Mouse (Mus musculus) neural tube, embryonic 14.5 days (tissue): Measurements from ENCODE around the gene Olfr582. TPM values are rescaled to one million over a fixed set of nuclear protein-coding genes. Genes with fewer than 3 reads are reported as not detected.

Experiments used
- ATAC-seq: fragments of 200-750 bp; cut with Nextera tagmentation; 2 replicates; pipeline ENCODE4 v1.8.0; 2017; ENCODE audit warnings: low read depth, mild to moderate bottlenecking, moderate TSS enrichment, moderate library complexity
- H3K27ac ChIP-seq: fragments of 300-500 bp; sonication (generic); 2 replicates; pipeline ENCODE4 v1.5.1; 2014; ENCODE audit warnings: low read depth, mild to moderate bottlenecking, control low read depth, low read length, moderate library complexity, mixed read lengths
- H3K27me3 ChIP-seq: fragments of 300-500 bp; sonication (generic); 2 replicates; pipeline ENCODE4 v1.6.1; 2014; ENCODE audit warnings: low read length; ENCODE audit not compliant: control insufficient read depth, insufficient read depth
- H3K36me3 ChIP-seq: fragments of 300-500 bp; sonication (generic); 2 replicates; pipeline ENCODE4 v1.6.1; 2014; ENCODE audit warnings: low read length, mixed read lengths; ENCODE audit not compliant: control insufficient read depth, insufficient read depth
- H3K4me1 ChIP-seq: fragments of 300-500 bp; sonication (generic); 2 replicates; pipeline ENCODE4 v1.6.1; 2014; ENCODE audit warnings: low read length; ENCODE audit not compliant: control insufficient read depth, insufficient read depth
- H3K4me2 ChIP-seq: fragments of 300-500 bp; sonication (generic); 2 replicates; pipeline ENCODE4 v1.6.1; 2014; ENCODE audit warnings: mild to moderate bottlenecking, low read depth, low read length, control low read depth
- H3K4me3 ChIP-seq: fragments of 300-500 bp; sonication (generic); 2 replicates; pipeline ENCODE4 v1.5.1; 2014; ENCODE audit warnings: low read depth, low read length, control low read depth, mixed read lengths
- H3K9ac ChIP-seq: fragments of 300-500 bp; sonication (generic); replicated peaks from 2 replicates; pipeline ENCODE4 v1.6.1; 2014; ENCODE audit warnings: low read depth, mild to moderate bottlenecking, control low read depth, low read length, mixed read lengths
- H3K9me3 ChIP-seq: fragments of 300-500 bp; sonication (generic); 2 replicates; pipeline ENCODE4 v1.6.1; 2016; ENCODE audit warnings: low read length; ENCODE audit not compliant: control insufficient read depth
- WGBS: fragments of 180-500 bp; shearing (Covaris S2); extraction: QIAGEN DNeasy Blood & Tissue Kit; methylation state at CpG from one replicate; pipeline ENCODE4 v1.1.7; 2014; 5-methylcytosine and 5-hydroxymethylcytosine counted together
- polyA plus RNA-seq: library from polyadenylated mRNA; unstranded; fragments of >200 nt; fragmentation: Nextera tagmentation; extraction: Ambion mirVana; gene quantifications from 2 replicates; pipeline ENCODE4 v1.2.1, GENCODE M21; 2014

Gene Olfr582
- not detected in 2 replicates for polyA plus RNA-seq

GRCm38 (mm10) chr7:103037724-103038123, at the start of gene Olfr582:
Gene Olfr582 (plus strand): TSS chr7:103038024.
- H3K36me3 ChIP-seq = no peaks in the 10 kb centered on the region
- H3K9me3 ChIP-seq = no peaks in the 10 kb centered on the region
- no peaks in the 10 kb centered on the region for H3K27me3 ChIP-seq
- no peak within 1 kb of the TSS for H3K4me3 ChIP-seq
- H3K9ac ChIP-seq = no peak within 1 kb of the TSS
- H3K4me2 ChIP-seq = no peak within 1 kb of the TSS
- no peak within 1 kb of the TSS for H3K27ac ChIP-seq
- H3K4me1 ChIP-seq = no peaks in the 10 kb centered on the region
- ATAC-seq = no peak

GRCm38 (mm10) chr7:102989224-102989623, 48.6 kb upstream of the Olfr582 start, which contains the start of gene Olfr578:
Gene Olfr578 (minus strand): TSS chr7:102989324.
- WGBS = 80% methylated on average over 3 of the region's 3 CpGs
- no peak for ATAC-seq
- Histone ChIP-seq H3K9ac (no peak within 1 kb of the TSS), H3K36me3 (no peaks in the 10 kb centered on the region), H3K4me2 (no peak within 1 kb of the TSS), H3K27me3 (no peaks in the 10 kb centered on the region), H3K27ac (no peak within 1 kb of the TSS), H3K4me3 (no peak within 1 kb of the TSS), H3K4me1 (no peaks in the 10 kb centered on the region), H3K9me3 (no peaks in the 10 kb centered on the region)

GRCm38 (mm10) chr7:103051000-103051399, 13.2 kb downstream of the Olfr582 start, which contains the start of gene Olfr583:
Gene Olfr583 (plus strand): TSS chr7:103051300.
- no peaks in the 10 kb centered on the region for H3K9me3 ChIP-seq
- no peaks in the 10 kb centered on the region for H3K36me3 ChIP-seq
- no peak within 1 kb of the TSS for H3K4me3 ChIP-seq
- H3K27me3 ChIP-seq = no peaks in the 10 kb centered on the region
- no peak within 1 kb of the TSS for H3K4me2 ChIP-seq
- H3K27ac ChIP-seq = no peak within 1 kb of the TSS
- no peak within 1 kb of the TSS for H3K9ac ChIP-seq
- no peak for ATAC-seq
- H3K4me1 ChIP-seq = no peaks in the 10 kb centered on the region
- 98% methylated on average over 1 of the region's 1 CpGs for WGBS

GRCm38 (mm10) chr7:103081585-103081984, 43.8 kb downstream of the Olfr582 start, which contains the start of gene Olfr584:
Gene Olfr584 (plus strand): TSS chr7:103081885.
- WGBS = 85% methylated on average over 1 of the region's 1 CpGs

More at GRCm38 (mm10) chr7:103081585-103081984, 43.8 kb downstream of the Olfr582 start, which contains the start of gene Olfr584:
- no peaks in the 10 kb centered on the region; the same call in 1 of the 2 replicates for H3K9me3 ChIP-seq
- no peak for ATAC-seq
- H3K27ac ChIP-seq = no peak within 1 kb of the TSS
- no peak within 1 kb of the TSS for H3K9ac ChIP-seq
- H3K4me2 ChIP-seq = no peak within 1 kb of the TSS
- no peak within 1 kb of the TSS for H3K4me3 ChIP-seq
- no peaks in the 10 kb centered on the region for H3K4me1 ChIP-seq
- H3K27me3 ChIP-seq = no peaks in the 10 kb centered on the region
- no peaks in the 10 kb centered on the region for H3K36me3 ChIP-seq

Other genes starting within 250 kb of the Olfr582 start
- gene Olfr564, start 234.5 kb upstream of the Olfr582 start, polyA plus RNA-seq = not detected in 2 replicates
- gene Olfr566, start 179.3 kb upstream of the Olfr582 start, polyA plus RNA-seq = not detected in 2 replicates
- not detected in 2 replicates for gene Olfr568, start 160.9 kb upstream of the Olfr582 start, polyA plus RNA-seq
- gene Olfr569, start 147.1 kb upstream of the Olfr582 start, polyA plus RNA-seq = not detected in 2 replicates
- not detected in 2 replicates for gene Olfr570, start 143.4 kb upstream of the Olfr582 start, polyA plus RNA-seq
- 0.18 TPM in 1 of 2 replicates, not detected in the other for gene Olfr571, start 120.5 kb upstream of the Olfr582 start, polyA plus RNA-seq
- gene Olfr572, start 113.6 kb upstream of the Olfr582 start, polyA plus RNA-seq = not detected in 2 replicates
- not detected in 2 replicates for gene Olfr573-ps1, start 95.4 kb upstream of the Olfr582 start, polyA plus RNA-seq
- gene Olfr574, start 89.6 kb upstream of the Olfr582 start, polyA plus RNA-seq = not detected in 2 replicates
- gene Olfr575, start 79.2 kb upstream of the Olfr582 start, polyA plus RNA-seq = not detected in 2 replicates
- gene Olfr576, start 75.4 kb upstream of the Olfr582 start, polyA plus RNA-seq = not detected in 2 replicates
- not detected in 2 replicates for gene Olfr577, start 62.1 kb upstream of the Olfr582 start, polyA plus RNA-seq
- not detected in 2 replicates for gene Olfr578, start 48.7 kb upstream of the Olfr582 start, polyA plus RNA-seq
- gene Olfr583, start 13.3 kb downstream of the Olfr582 start, polyA plus RNA-seq = not detected in 2 replicates
- gene Olfr584, start 43.9 kb downstream of the Olfr582 start, polyA plus RNA-seq = not detected in 2 replicates
- not detected in 2 replicates for gene Olfr585, start 59.7 kb downstream of the Olfr582 start, polyA plus RNA-seq
- gene Olfr586, start 87.6 kb downstream of the Olfr582 start, polyA plus RNA-seq = not detected in 2 replicates
- not detected in 2 replicates for gene Olfr588-ps1, start 102.9 kb downstream of the Olfr582 start, polyA plus RNA-seq
- gene Olfr589, start 118.3 kb downstream of the Olfr582 start, polyA plus RNA-seq = not detected in 2 replicates
- not detected in 2 replicates for gene Olfr591, start 140.3 kb downstream of the Olfr582 start, polyA plus RNA-seq
- not detected in 2 replicates for gene Olfr592, start 146.8 kb downstream of the Olfr582 start, polyA plus RNA-seq
- not detected in 2 replicates for gene Olfr593, start 173.8 kb downstream of the Olfr582 start, polyA plus RNA-seq
- not detected in 2 replicates for gene Olfr594, start 179.0 kb downstream of the Olfr582 start, polyA plus RNA-seq
- not detected in 2 replicates for gene Usp17ld, start 214.5 kb downstream of the Olfr582 start, polyA plus RNA-seq